ENCODE assay signal across 20 mouse cellular contexts in the genomic region with DNA sequence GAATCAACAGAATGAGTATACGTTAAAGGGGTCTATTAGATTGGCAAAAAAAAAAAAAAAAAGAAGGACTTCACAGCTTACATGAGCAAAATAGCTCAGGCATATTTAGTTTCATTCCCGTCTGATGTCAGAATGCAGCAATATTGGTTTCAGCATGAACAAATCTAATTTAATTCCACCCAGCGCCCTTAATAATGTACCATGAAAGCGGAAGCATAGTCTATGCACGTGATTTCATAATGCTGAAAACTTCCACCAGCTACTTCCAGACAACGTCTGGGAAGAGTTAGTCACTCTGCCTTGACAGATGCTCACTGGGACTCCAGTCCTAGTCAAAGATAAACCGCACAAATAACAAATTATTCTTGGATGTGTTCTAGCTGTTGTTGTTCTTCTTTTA. TPM values are rescaled to one million over a fixed set of nuclear protein-coding genes. Genes with fewer than 3 reads are reported as not detected.
"Had no signal": no experiment of that assay in that cellular context is flagged by ENCODE, and none has a peak within 500 bp of the region (broad histone marks: within the 10 kb centered on the region; RNA-seq: fewer than 3 reads in every experiment).

No protein-coding gene starts in this region.

- H3K36me3 ChIP-seq: limb, embryonic 10.5 days; limb, embryonic 13.5 days; liver, embryonic 12.5 days; liver, embryonic 15.5 days; lung, embryonic 15.5 days; midbrain, embryonic 12.5 days; midbrain, embryonic 15.5 days; neural tube, embryonic 13.5 days had no signal

- H3K4me3 ChIP-seq: limb, embryonic 10.5 days; limb, embryonic 13.5 days; liver, embryonic 12.5 days; liver, embryonic 15.5 days; lung, embryonic 15.5 days; midbrain, embryonic 12.5 days; midbrain, embryonic 15.5 days; neural tube, embryonic 13.5 days had no signal

- ATAC-seq: liver, embryonic 12.5 days; midbrain, embryonic 15.5 days had no signal

- H3K27me3 ChIP-seq: limb, embryonic 13.5 days; liver, embryonic 12.5 days; liver, embryonic 15.5 days; lung, embryonic 15.5 days; midbrain, embryonic 12.5 days; midbrain, embryonic 15.5 days; neural tube, embryonic 13.5 days had no signal

- H3K4me2 ChIP-seq: limb, embryonic 13.5 days; liver, embryonic 12.5 days; liver, embryonic 15.5 days; lung, embryonic 15.5 days; midbrain, embryonic 12.5 days; midbrain, embryonic 15.5 days; neural tube, embryonic 13.5 days had no signal

- DNase-seq: kidney, adult 2 months; kidney, postnatal 25 days; liver; lung, adult 18-20 months; lung, postnatal 10 days; lung, postnatal 4 days; retina, postnatal 1 day; right cerebral cortex, postnatal 14 days; right cerebral cortex, postnatal 4 days; thymus, postnatal 25 days had no signal

RNA-seq across cellular contexts. Expression of gene Ptprq, which starts 15.6 kb away (rescaled TPM):
- total RNA-seq: megakaryocyte progenitor cell, adult 5-6 weeks; neutrophil, adult 5-6 weeks had no signal
- polyA plus RNA-seq: liver, embryonic 15.5 days had no signal
